Mouse (Mus musculus): ENCODE measurements at regions not wholly inside any gene's neighbourhood (a gene's known extent, or its start where the extent isn't known, plus 50 kb on each side); places are given as distances from the start of the nearest gene placed in this dataset.

DNA sequence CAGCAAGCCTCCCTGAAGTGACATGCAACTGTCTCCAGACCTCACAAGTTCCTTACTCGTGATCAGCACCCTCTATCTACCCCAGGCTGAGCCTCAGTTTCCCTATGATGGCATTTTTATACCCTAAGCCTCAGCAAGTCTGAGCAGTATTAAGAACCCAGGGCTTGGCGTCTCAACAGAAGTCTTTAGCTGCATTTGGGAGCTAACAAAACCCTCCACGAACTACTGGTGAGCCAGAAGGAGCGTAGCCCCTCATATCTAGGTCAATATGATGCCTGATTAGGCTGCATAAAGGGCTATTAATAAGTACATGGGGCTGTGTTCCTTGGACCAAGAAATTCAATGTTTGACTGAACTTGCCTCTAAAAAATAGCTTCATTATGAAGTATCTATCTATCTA is 600.4 kb downstream of the Tox3 start:
- no peak for DNase-seq

DNA sequence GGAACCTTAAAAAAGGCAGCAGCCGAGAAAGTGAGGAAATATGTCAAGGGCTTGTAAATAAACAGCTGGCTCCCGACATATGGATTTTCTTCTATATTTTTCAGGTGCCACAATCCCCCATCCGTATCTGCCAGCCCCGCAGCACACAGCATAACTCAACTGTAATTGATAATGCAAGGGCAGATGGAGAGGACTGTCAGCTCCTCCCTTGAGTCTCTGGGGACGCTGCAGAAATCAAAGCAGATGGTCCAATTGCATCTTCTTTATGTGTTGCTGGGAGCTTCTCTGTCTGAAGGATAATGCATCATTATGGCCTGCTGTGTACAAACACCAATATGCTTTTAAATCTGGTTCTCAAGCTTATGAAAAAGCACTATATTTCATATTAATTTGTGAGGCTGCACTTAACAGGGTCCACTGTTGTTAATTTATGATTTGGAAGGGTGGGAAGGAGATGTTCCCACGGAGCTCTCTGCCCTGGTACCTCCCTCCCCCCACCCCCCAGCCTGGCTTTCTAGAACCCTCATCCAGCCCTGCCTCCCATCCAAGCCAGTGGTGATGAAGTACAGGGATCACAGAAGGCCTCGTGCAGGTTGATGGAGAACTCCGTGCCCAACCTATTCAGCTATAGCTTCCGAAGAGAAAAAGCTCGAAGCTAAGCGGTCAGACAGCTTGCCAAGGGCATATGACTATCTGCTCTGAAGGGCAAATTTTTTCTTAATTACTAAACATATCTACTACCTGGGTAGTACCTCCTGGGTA is 603.7 kb downstream of the Tox3 start:
- DNase-seq: no peak

DNA sequence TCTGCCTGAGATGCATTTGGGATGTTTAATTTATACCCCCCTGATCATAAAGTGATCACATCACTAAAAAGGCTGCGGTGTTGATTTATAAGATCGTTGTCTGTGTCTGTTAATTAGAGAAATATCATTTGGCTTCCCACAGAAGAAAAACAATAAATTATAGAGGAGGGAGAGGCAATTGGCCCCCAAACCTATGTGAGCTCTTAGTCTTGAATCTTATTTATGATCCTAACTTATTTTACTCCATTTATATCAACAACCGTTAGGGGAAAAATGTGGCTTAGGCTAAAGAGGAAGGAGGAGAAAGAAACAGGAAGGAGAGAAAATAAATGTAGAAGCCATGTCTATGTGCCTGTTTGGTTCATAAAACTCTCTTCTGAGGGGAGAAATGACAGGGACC is 609.5 kb downstream of the Tox3 start:
- no peak for DNase-seq

DNA sequence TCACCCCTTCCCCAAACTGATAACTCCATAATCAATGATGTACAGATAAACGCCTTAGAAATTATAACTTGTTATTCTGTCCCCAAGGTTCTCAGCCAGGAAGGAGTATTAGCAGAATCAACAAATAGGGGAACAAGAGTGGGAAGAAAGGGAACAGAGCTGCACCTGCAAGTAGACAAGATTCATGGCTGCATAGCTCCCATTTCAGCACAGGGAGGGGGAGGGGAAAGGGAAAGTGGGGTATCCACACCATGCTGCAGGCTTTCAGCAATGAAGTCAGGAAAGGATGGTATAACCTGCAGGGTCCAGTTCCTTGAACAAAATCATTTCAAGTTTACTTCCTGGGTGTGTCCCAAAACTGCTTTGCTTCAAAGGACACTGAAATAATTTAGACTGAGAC is 610.5 kb downstream of the Tox3 start:
- no peak for DNase-seq

DNA sequence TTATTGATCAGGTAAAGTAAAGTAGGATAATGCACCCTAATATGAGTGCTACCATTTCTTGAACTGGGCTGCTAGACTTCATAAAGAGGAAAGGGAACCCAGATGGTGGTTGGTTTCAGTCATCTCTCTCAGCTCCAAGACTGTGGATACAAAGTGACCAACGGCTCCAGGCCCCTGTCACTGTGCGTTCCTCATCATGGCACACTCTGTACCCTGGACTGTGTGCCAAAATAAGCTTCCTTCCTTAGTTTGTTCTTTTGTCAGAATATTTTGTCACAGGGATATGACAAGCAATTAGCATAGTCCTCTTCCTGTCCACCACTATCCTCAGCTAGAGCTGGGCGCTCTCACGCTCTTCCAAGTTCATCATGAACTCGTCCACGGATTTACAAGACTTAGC is 620.9 kb downstream of the Tox3 start:
- DNase-seq: no peak

DNA sequence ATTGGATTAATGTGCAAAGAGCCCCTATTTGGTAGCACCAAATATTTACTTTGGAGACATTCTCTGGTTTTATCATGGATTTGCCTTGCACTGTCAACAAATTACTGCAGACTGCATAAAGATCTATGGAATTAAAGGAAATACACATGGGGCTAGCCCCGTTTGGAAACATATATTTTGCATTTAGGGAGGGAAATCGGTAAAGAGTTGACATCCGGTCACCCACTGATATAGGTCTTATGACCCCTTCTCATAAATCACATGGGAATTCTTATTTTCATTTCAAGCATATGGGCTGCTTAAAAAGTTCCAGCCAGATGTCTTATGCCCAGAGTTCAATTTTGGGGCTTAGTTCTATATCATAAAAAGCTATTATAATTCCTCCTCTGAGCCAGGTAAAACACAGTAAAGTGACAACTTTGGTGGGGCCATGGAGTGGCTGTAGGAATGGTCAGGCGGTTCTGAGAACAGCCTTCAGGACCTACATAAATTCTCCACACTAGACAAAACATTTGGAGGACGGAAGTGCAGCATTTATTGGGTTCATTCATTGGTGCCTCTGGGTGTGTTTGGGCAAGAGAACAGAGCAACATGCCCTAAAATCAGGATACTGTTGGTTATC is 626.3 kb downstream of the Tox3 start:
- no peak for DNase-seq

DNA sequence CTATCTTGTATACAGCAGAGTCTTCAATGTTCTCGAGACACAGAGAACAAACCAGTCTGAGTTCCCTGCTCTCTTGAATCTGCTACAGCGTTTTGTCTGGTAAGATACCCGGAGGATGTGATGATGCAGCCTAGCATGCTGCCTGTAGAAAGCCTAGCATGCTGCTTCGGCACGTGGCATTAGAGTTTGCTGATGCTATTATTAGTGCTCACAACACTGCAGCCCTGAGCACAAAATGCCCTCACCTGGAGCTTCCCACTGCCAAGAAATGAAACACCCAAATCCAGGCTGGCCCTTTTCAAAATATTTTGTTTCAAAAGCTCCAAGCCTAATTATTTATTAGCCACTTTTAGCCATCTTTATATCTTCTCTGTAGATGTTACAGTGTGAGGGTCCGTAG is 634.3 kb downstream of the Tox3 start:
- DNase-seq: no peak

DNA sequence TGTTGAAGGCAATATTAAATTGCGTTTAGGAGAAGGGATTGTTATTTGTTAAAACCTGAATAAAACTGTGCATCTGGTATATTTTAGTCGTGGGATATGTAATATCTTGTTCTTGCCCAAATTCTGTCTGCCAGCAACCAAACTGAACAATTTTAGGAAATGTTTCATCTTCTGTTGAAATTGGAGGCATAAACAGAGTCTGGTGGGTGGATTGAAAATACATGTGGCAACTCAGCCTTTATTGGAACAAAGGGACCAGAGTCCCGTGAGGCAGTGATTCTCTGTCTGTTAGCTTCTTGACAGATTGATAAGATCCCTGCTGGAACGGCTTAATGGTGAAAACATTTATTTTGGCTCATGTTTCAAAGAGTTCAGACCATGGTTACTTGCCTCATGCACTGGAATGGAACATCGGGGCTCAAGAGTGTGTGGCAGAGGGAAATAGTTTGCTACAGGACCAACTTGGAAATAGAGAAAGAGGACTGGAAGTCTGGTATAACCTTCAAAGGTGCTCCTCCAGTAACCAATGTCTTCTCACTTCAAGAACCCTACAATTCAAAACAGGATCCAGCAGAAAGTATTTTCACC is 640.7 kb downstream of the Tox3 start:
- DNase-seq: no peak

DNA sequence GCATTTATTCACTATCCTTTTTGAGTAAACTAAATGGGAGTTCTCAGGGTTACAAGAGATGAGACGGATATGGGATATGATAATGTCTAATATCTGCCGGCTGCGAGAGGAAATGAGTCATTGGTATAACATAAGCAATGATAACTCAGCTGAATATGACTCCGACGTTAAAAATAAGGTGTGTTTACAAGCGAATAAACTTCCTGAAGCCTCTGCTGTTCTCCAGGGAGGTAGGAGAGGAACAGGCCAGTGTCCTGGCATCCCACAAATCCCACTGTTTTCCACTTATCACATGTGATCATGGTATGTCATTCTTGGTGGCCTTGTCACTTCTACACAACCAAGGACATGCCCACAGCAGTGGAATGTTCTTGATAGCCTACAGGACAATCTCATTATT is 641.7 kb upstream of the Sall1 start:
- no peak for DNase-seq

DNA sequence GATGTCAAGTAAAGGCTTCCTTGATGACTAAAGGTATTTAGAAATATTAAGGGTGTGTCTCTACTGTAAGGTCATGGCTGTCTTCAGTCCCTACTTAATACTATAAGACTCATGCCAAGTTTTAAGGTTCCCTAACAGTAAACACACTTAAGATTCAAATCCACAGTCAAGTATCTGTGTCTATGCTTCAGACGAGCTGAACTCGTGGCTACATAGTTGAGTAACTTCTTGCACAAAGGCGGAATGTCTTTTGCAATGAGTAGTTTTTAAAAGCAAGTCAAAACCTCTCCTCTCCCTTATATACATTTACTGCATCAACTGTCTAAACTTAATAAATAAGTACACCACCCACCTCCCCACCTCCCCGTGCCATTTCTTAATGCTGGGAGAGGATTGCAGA is 637.0 kb upstream of the Sall1 start:
- DNase-seq: no peak

DNA sequence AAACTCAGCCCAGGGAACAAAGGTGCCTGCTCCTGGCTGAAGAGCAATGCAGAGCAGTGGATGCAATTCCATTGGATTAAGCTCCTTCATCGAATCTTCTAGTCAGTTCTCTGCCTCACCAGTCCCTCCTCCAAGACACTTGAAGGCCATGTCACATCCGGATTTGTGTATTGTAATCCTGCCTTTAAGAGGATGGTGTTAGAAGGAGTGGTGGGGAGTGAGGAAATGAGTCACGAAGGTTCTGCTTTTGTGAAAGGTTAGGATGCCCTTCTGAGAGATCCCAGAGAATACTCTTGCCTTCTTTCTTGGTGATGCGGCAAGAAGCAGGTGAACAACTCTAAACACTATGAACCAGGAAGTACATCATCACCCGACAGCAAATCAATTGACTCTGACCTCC is 636.4 kb upstream of the Sall1 start:
- no peak for DNase-seq

DNA sequence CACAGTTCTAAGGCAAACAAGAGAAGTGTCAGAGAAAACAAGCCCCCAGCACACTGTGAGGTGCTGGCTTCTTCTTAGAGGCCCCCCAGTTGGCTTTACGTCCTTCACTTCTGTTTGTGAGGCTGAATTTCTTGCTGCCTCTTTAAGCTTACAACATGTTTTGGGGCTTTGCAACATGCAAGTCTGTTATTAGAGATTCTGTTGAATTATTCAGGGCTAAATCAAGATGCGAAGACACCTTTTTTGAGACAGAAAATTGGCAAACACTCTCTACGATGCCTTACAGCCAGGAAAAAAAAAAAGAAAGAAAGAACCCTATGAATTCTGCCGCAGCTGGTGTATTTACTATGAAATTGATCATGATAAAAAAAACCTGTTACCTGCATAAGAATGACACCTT is 635.6 kb upstream of the Sall1 start:
- no peak for DNase-seq

DNA sequence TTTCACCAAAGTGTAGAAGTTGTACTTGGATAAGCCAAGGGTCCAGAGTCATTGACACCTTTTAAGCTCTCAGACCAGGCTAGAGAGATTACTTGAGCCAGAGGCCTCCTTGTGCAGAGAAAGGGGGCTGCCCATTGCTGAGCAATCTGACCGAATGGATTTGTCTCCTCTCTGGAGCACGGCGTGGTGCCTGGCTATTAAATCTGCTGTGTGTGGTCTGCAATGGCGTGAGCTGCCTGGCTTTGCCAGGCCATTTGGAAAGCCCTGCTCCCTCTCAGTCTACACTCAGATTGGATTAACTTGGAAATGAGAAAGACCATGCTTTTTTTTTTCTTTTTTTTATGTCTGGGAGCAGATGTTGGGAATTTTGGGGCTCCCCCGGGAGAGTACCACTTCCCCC is 633.3 kb upstream of the Sall1 start:
- DNase-seq: no peak

DNA sequence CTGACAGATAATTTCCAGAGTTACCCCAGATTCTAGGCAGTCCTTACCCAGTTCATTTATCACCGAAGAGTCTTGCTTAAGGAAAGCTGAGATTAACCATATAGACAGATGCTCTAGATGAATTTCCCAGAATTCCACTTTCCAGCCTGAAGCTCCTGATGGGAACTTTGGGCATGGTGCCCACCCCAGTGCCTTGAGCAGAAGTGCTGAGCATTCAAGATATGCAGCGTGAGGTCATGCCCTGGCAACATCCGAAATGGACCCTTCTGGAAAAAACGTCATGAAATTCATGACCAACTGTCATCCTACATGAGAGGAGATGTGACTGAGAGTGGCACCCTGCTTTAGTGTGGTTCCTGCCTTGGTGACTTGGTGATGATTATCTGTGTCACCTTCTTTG is 629.9 kb upstream of the Sall1 start:
- DNase-seq: no peak

DNA sequence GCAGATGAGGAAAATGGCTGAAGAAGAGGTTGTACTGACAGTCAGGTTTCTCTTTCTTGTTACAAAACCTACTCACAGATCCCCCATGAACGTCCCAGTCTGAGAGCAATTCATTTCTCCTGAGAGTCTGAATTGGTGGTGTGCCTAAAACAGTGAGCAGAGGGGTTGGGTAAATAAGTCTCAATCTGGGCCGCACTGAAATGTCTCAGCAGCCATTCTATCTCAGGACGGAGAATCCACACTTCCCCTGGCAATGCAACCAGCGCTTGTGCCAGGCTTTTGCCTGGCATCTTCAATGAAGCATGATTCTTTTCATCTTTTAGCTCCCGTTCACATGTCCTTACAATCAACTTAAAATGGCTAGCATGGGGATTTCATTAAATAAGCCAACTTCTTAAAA is 628.7 kb upstream of the Sall1 start:
- DNase-seq: no peak

DNA sequence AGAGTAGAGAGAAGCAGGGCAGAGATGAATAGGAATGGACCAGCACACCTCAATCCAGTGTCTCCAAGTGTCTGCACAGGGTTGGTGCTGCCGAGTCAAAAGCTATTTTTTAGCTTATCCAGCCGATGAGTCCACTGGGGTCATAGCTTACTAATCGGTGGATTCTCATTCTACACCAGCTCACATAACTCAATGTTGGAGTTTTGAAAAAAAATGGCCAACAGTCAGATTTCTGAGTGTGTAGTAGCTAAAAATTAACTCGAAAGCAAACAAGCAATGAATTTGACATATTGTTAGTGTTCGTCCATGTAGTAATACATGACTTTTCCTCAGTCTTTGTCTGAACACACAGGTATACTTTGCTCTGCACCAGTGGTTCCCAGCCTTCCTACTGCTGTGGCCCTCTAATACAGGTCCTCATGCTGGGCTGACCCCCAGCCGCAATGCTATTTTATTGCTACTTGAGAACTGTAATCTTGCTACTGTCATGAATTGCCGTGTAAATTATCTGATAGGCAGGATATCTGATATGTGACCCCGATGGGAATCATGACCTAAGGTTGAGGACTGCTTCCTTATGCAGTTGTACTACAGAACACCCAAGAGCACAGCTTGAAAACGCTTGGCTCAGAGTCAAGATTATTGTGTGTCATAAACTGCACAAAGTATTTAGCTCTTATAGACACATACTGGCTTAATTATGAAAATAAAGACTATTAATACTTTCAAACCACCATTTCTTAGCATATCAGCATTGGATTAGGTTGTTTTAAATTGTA is 621.1 kb upstream of the Sall1 start:
- no peak for DNase-seq

DNA sequence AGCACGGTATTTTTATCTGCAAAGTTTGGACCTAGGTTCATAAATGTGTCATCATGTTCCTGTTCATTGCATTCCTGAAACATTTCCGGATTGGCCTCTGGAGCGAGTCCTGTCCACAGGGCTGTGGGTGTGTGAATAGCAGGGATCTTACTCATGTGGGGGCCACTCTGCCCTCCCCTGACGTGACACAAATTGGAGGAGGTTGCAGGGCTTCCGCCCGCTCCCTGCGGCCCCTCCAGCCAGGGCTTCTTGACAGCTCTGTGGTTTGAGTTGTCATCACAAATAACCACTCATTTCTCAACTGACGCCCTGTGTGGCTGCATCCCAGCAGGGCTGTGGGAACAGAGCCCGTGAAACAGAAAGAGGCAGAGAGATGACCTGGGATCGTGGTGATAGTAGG is 619.9 kb upstream of the Sall1 start:
- DNase-seq: no peak

DNA sequence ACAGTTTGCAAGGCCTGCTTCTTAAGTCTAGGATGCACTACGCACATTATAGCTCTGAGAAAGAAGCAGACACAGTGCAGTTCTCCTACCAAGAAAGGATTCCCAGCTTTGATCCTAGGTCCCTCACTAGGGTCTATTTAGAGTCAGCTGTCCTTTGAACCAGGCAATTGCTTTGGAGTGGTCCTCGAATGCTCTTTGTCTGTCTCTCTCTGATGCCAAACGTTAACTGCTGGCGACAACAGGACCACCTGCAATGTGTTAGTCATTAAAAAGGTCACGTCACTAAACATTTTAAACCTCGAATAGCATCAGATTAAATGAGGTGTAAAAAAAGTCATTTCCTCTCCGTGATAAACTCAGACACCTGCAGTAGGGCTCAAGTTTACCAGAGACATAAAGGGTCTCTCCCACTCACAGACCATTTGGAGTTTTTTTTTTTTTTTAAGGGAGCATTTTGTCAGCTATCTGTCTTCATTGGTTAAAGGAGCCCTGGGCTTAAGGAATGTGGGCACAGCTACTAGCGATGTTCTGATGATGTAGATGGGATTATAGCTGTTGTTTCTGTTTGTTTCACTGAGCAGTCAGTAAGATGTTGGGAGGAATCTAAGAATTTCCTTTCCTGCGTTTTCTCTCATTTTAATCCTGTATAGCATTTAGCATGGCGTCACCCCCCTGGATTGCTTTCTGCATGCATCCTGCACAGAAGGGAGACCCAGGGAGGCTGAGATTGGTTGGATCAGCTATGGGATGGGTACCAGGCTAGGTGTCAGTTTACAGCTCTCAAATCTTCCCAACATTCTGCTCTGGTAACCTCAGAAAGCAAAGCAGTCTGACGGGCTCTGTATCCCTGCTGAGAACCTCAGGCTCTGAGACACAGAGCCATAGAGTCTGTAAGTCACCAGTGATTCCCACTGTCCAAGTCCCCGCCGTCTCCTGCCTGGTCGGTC is 615.3 kb upstream of the Sall1 start:
- no peak for DNase-seq

DNA sequence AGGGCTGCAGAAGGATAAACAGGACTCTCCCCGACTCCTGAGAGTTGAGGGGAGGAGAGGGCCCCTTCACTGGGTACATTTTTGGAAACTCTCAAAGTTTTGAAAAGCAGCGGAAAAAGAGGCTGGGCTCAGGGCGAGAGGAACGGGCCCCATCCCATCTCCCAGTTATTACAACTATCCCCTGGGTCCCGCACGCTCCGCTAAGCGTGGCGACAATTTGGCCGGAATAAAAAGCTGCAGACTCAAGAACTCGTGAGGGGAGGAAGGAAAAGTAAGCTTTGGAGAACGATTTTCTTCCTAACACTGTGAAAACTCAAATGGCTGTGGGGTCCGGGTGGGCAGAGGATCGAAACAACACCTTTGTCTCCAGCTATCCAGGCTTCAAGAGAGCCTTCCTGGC is 611.4 kb upstream of the Sall1 start:
- DNase-seq: no peak

DNA sequence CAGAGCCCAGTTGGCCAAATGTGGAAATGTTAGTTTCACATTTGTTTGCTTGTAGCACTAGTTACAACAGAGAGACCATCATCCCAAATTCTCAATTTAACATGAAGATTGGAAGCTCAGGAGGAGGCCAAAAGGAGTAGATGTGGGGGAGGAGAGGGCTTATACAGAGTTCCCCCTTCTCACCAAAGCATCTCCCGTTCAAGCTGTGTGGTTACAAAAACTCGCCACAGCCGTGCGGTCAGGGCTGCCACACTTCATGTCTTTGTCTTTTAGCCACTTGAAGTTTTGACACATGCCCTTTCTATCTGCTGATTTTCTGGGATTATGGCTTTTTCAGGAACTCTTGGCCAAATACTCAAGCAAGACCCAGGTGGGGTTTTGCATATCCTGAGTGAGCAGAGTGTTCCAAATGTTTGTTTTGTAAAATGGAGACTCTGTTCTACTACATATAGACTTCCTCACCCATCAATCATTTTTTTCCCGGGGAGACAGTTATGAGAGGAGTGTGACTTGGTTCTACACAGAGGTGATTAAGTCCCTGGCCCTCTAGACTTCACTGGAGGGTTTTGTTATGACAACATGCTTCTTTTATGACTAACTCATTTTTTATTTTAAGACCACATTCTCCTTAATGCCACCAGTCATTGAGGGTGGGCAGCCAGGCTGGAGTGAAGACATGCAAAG is 605.4 kb upstream of the Sall1 start:
- no peak for DNase-seq

DNA sequence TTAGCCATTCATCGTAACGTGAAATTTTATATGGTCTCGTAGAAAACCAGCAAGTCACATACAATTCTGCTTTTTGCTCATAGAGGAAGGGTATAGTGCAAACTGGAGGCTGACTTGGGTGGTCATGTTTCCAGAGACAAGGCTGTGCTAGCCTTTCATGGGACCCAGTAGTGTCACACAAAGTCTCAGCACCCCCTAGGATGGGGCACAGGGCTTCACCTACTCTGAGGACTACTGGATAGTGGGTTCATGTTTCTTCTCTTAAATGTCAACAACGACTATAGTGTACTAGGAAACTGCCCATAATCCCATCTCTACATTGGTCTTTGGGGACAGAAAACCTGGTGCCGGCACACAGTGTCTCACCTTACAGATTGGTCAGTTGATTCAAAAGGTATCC is 603.0 kb upstream of the Sall1 start:
- DNase-seq: no peak

DNA sequence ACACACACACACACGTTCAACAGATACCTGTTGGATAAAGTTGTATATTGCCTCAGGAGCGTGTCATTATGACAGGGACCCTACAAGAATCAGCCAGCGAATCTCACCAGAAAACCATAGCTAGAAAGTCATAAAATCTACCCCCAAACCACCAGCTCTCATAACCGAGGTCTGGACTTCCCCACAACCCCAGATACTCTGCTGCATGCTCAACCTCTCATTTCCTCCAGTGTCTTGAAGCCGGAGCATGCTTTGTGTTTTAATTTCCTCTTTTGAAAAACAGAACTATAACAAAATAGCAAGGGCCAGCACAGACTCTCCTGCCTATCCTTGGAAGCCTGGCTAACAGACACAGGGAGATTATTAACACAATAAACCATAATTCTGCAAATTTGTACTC is 597.4 kb upstream of the Sall1 start:
- DNase-seq: no peak

Measured in spleen, adult 18-20 months (tissue).